Mouse (Mus musculus): ENCODE results near the gene Slc2a1.

Slc2a1 gene

DNA sequence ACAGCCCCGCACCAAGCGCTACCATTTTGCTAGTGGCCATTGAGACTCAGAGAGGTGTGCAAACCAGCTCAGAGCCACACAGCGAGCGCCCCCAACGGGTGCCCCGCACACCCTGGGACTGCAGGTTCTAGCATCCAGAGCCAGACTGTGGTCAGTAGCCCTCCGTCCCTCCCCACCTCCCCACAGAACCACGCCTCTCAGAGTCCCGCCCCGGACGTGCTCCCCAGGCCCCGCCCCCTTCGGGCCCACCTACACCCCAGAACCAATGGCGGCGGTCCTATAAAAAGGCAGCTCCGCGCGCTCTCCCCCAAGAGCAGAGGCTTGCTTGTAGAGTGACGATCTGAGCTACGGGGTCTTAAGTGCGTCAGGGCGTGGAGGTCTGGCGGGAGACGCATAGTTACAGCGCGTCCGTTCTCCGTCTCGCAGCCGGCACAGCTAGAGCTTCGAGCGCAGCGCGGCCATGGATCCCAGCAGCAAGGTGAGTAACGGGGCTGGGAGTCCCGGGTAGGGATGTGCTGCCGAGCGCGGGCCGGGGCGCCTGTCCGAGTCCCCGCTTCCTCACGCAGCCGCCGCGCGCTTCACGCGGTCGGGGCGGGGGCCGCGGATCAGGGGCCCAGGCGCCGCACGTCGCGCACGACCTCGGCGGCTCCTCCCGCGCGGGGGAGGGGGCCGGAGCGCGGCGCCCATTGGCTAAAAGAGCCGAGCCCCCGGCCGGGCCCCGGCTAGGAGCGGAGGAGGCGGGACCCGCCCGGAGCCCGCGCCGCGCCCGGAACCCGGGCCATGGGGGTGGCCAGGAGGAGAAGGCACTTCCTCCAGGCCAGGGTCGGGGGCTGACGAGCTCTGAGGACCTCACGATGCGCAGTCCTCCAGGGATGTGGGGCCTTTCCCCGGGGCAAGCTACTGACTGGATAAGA, at the start of gene Slc2a1:
Gene Slc2a1, plus strand, starts transcription at position 217 of the 914 bp plus-strand sequence.
- peak; percentile 97 for DNase-seq (ENCODE audit: low read depth, low spot score)

DNA sequence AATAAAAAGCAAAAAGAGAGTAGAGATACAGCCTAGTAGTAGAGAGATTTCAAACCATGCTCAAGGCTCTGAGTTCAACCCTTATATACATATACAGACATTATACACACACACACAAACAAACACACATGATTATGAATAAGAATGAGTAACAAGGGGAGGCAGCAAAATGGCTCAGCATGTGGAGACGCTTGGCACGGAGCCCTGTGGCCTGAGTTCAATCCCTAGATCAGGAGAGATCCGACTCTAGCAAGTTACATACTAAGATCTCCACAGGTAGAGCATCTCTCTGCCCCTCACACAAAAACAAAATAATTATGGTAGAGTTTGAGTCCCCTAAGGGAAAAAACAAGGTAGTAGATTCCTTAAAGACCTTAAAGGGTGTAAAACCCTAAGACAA, 41.7 kb upstream of the Slc2a1 start:
- DNase-seq (ENCODE audit: low read depth, low spot score): no peak

DNA sequence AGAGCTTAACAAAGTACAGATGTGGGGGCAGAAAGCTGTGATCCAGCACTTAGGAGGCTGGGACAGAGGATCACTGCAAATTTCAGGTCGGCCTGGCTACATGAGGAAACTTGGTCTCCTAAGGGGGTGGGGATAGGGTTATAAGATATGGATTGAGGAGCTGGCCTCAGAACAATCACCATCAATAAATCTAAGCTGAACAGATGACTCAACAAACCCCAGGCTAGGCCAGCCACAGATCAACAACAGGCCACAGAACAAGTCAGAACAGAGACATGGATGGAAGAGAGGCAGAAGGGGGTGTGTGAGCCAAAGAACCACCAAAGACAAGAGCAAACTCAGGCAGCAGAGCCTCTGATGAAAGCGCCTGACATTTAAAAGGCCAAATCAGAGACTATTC, 41.3 kb upstream of the Slc2a1 start:
- DNase-seq (ENCODE audit: low read depth, low spot score): no peak

DNA sequence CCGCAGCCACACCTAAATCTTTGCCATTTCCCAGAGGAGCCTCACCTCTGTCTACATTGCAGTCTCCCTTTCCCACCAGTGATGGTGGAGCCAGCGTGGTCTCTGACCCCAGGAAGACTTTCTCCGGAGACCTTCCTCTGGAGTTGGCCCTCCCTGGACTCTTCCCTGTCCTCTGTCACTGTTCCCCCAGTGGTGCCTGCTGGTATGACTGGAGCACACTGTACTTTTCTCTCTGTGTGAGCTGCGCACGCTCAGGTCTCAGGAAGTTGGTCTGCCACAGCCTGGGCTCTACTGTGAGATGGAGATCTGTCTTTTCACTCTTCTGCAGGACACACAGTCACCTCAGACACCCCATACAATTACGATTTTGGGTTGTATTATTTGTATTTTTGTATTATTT, 39.6 kb upstream of the Slc2a1 start:
- DNase-seq (ENCODE audit: low read depth, low spot score): peak; percentile 33

DNA sequence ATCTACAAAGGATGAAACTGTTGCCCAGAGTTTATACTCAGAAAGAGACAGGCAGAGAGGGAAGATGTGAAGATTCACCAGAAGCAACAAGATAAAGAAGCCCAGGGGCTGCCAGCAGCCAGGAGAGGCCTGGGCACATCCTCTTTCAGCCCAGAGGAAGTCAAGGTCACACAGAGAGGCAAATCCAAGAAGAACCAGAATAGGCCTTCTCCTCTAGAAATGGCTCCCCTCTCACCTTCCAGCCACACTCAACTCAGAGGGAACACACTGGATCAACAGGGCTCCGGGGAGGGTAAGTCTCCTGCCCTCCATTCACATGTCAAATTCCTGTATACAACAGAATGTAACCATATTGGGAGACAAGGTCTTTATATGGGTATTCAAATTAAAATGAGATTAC, 38.3 kb upstream of the Slc2a1 start:
- no peak for DNase-seq (ENCODE audit: low read depth, low spot score)

DNA sequence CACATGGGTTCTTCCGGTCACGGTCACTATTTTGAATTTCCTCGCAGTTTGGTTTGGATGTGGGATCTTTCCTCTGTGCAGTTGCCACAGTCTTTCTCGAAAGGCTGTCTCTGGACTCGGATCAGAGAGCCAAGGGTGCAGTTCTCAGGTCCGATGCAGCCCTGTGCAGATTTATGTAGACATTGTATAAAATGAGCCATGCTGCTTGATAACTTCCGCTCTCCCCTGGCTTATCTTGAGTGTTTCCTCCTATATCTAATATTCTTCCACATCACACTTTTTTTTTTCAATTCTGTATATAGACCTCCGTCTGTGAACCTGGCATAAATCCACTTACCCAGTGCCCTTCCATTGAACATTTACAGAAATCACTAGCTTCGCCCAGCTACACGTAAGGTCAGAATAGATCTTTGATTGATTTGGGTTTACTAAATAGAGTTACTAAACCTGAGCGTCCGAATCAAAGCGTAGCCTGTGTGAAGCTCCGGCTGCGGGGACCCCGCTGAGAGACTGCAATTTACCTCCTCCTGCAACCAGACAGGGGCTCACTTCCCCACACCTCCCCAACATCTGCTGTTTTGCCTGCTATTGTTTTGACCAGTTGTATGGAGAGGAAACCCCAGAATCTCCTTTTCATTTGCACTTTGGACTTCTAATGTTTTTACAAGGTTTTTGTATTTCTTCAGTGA, 37.4 kb upstream of the Slc2a1 start:
- DNase-seq (ENCODE audit: low read depth, low spot score): no peak

DNA sequence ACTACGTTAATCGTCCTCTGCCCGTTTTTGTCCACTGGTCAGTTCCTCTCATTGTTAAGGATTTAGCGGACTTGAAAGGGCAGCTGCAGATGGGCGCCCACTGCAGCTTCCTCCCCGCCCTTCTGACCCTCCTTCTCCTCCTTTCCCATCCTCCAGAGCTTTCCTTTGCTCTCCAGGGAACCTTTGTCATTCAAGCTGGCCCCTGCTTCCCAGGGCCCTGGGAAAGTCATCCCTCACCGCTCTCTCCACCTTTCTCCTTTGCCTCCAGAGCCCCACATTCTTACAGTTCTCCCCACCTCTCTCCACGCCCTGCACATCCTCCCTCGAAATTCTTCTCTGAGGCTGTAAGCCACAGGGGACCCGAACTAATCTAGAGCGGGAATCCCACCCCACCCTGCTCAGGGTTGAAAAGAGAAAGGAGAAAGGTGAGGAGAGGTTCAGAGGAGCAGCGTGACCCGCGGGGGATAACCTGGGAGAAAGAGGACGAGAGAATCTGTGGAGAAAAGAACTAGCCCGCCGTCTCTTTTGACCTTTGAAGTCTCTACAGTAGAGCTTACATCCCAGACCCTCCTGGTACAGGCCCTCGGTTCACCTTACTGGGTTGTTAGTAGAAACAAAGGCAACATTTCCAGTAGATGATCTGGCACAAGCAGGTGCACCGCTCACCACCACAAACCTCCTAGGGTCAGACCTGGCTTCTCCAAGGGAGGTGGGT, 36.7 kb upstream of the Slc2a1 start:
- DNase-seq (ENCODE audit: low read depth, low spot score): peak; percentile 53

DNA sequence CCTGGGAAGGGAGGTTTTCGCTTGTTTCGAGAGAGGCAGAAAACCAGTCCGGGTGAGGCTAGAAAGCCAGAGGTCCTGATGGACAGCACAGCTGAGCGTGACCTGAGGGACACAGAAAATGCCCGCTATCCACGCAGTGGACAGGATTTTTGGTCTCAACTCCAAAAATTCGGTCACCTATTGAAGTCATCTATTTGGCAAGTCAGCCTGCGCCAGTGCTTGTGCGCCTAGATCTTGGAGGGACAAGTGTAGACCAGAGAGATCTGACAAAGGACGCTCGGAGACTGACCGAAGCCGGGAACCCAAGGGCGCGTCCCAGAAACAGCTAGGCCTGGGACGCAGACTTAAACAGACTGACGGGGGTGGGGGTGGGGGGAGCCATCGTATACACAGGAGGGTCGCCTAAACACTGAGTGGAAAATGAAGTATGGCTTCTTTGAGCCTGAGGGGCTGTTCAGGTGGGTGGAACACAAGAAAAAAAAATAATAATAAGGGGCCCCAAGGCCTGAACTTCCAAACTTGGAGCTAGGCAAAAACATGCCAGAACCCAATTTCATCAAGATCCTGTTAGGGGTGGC, 36.1 kb upstream of the Slc2a1 start:
- DNase-seq (ENCODE audit: low read depth, low spot score): no peak

DNA sequence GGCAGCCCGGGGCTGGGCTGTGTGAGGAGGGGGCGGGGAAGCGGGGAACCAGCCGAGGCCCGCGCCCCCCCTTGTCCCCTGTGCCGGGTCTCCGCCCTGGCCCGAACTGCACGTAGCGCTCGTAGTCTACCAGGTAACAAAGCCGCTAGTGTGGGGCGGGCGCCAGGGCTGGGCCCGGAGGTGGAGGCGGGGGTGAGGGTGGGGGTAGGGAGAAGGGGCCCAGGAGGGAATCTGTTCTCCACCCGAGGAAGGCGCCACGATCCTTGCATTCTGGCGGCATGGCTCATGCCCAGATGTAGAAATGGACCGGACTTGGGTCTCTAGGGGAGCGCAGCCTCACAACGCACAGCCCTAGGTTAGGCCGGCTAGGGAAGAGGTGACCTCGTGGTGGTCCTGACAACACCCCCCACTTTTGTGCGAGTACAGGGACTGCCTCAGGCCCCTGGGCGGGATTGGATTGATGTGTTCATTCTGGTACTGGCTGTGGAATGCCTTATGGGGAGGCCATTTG, 35.5 kb upstream of the Slc2a1 start:
- peak; percentile 49 for DNase-seq (ENCODE audit: low read depth, low spot score)

DNA sequence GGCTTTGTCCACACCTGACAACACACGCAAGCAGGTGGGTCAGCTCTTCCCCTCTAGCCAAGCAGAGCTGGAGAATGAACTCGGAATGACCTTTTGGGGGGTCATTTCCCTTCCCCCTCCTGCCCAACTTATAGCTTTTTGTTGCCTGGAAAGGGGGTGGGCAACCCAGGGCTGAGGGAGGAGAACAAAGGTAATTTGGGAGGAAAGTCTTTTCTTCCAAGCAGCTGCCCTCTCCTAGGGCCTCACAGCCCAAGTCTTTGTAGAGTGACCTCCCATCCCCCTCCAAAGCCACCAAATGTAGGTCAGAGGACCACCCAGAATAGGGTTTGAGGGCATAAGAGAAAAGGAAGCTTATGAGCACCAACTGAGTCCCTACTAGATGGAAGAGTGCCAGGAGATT, 34.9 kb upstream of the Slc2a1 start:
- DNase-seq (ENCODE audit: low read depth, low spot score): peak; percentile 45

DNA sequence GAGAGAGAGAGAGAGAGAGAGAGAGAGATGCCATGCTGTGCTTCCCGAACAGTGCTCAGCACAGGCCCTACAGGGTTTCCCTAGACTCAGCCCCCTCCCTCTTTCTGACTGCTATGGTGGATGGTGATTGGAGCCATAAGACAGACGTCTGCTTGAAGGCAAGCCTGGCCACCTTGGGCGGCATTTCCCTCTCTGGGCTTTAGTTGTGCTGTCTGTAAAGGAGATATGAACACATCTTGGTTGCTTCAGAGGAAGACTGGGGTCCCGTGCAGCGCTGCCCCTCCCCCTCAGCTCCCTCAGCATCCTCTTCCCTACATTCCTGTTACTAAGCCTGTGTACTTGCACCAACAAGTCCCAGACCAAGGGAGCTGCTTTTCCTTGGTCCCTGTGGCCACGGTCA, 33.9 kb upstream of the Slc2a1 start:
- no peak for DNase-seq (ENCODE audit: low read depth, low spot score)

DNA sequence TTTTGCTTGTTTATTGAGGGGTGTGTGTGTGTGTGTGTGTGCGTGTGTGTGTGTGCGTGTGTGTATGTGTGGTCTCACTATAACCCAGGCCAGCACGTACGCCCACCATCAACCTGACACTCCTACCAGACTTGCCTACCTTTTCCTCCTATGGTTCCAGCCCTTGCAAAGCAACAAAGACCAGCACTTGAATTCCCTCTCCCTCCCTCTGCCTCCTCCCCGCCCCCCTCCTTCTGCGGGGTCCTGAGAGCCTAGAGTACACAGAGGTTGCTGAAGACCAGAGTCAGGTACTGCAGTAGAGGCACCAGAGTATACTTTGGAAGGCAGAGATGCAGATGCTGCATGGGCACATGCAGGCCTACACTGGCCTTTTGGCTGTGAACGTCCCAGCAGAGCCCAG, 33.2 kb upstream of the Slc2a1 start:
- no peak for DNase-seq (ENCODE audit: low read depth, low spot score)

DNA sequence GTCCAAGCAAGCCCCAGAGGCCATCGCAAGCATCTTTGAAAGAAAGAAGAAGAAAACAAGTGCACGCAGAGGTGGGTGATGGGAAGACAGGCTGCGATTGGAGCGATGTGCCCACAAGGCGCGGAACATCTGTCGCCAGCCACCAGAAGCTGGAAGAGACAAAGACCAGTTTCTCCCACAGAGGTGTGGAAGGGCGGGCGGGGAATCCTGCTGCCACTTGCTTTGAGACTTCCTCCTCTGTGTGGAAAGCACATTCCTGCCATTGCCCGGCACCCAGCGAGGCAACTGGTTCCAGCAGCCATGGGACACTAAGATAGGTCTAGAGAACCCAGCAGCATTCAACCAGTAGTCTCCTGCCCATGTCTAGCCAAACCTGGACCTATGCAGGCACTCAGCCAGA, 32.2 kb upstream of the Slc2a1 start:
- no peak for DNase-seq (ENCODE audit: low read depth, low spot score)

DNA sequence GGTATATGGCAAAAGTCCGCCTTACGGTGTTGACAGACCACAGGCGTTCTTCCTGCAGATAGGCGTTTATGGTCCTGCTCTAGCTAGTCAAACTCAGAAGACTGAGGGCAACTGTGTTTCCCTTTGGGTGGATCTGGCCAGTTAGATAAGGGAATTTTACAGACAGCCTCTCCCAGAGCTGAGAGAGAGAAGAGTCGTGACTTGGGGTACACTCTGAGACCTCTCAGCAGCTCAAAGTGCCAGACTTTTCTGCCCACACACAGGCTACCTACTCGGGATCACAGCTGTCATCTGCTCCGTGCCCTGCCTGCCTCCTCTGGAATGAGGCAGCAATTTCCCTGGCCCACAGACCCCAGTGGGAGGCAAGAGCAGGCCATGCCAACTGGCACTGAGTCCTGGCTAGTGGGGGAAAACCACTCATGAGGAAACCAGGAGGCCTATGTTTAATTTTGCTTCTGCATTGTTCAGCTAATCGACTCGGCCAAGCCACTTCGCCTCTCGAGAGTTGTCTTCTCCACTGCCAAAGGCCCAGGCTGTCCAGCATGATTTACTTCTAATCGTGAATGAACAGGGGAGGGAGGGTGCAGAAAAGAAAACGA, 31.3 kb upstream of the Slc2a1 start:
- no peak for DNase-seq (ENCODE audit: low read depth, low spot score)

DNA sequence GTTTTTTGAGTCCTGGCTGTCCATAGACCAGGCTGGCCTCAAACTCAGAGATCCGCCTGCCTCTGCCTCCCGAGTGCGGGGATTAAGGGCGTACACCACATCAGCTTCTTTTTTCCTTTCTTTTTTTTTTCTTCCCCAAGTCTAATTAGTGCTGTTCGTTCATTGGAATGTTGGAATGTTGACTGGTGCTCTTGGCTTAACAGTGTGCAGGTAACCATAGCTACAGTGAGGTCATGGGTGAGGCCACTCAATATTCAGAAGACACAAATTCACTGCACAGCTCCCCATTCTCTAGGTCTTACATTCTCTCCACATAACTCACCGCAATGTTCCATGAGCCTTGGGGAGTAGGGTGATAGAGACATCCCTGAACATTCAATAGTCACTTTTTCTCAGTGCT, 28.6 kb upstream of the Slc2a1 start:
- DNase-seq (ENCODE audit: low read depth, low spot score): no peak

DNA sequence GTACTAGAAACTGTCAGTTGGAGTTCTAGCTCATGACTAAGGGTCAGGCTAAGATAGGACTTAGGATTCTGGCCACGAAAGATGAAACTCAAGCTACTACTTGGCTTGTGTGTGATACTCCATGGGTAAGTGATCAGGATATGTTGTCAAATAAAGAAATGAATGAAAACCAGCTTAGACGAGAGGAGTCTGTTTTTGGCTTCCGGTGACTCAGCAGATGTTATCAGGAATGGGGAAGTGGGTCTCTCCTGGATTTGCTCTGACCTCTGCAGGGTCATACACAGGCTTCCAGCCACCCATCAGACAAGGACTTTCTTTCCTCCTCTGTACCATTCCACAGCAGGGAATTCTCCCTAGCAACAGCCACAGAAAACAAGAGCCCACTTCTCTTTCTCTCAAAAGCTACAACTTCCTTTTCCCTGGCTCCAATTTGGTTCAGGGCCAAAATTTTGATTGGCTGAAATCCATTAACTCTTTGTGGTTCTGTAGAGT, 25.7 kb upstream of the Slc2a1 start:
- no peak for DNase-seq (ENCODE audit: low read depth, low spot score)

DNA sequence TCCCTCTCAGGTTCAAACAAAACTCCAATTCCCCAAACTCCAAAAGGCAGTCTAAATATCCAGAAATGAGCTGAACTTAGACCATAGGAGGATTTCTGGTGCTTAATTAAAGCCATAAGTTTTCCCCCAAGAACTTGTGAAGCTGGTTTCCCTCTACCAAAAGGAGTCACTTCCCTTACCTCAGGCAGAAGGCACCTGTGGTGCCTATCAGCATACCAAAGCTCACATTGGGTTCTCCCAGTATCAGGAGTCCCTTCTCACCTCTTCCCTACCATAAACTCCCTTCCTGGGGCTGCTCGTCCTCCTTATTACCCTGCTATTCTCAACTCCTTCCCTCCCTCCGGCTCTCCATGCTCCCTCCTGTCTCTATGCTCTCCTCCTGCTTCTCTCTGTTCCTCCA, 20.1 kb upstream of the Slc2a1 start:
- DNase-seq (ENCODE audit: low read depth, low spot score): no peak

DNA sequence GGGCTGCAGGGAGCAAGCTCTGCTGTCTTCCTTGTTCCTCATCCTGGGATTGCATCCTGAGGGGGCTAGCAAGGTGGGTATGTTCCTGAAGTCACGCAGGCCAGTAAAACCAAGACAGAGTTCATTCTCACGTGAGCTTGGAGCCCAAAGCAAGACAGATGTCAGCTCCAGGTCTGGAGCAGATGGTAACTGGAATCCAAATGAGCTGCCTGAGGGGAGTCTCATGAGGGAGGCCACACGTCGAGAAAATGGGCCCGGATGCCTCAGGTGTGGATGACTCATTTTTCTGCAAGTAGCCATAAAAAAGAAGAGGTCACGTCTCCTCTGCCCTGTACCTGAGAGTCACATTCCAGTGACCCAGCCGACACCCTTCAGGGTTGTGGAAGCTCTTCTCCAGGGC, 14.6 kb upstream of the Slc2a1 start:
- no peak for DNase-seq (ENCODE audit: low read depth, low spot score)

DNA sequence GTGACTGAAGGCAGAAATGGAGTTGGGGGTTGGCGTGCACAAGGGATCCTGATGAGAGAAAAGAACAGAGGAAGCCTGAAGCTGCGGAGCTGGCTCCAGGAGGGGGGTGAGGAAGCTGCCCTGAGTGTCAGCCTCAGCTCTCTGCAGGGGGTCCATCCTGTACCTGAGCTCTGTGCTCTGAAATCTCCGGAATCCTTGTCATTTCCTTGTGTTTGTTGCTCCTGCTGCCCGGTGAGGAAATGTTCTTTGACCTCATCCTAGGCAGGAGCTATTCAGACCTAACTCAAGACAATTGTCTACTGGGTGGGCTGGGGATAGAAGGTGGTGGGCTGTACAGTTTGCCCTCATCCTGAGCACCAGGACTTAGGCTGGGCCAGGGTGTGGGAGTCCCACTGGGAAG, 13.5 kb upstream of the Slc2a1 start:
- DNase-seq (ENCODE audit: low read depth, low spot score): no peak

DNA sequence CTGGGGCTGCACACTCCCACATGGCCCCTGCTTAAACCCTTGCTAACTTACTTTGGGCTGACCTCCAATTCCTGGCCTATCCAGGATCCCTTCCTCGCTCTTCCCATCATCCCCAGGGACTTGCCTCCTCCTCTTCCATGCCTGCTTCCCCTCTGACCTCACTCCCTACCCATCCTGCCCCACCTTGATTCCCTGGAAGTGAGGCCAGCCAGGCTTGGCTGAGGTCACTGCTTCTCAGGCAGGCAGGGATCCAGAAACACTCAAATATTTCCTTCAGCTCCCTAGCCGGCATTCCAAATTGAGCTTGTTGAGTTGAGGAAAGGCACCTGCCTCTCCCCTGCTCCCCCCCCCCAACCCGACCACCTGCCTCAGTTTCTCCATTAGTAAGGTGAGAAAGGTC, 12.1 kb upstream of the Slc2a1 start:
- no peak for DNase-seq (ENCODE audit: low read depth, low spot score)

DNA sequence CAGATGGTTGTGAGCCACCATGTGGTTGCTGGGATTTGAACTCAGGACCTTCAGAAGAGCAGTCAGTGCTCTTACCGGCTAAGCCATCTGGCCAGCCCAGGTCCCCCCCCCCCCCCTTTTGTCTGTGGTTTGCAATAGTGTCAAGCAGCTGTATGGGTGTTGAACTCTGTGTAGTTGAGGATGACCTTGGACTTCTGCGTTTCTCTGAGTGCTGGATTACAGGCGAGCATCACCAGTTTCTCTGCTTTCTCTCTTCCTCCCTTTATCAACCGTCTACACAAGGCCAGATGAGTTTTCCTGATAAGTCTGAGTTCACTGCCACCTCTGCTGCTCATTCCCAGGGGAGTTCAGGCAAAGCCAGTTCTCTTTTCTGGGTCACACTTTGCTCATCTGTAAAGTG, 11.1 kb upstream of the Slc2a1 start:
- no peak for DNase-seq (ENCODE audit: low read depth, low spot score)
